Mouse (Mus musculus): ENCODE measurements around the gene 4930550C14Rik. TPM values are rescaled to one million over a fixed set of nuclear protein-coding genes. Genes with fewer than 3 reads are reported as not detected.
A peak's percentile ranks its signal among the peaks of the same experiment; 100 is the strongest.

The 4930550C14Rik gene
- under 1 TPM; 0.10 to 0.44 TPM for total RNA-seq (2021)
- long read RNA-seq, experiment 1: 0 reads
- long read RNA-seq, experiment 2: 0 reads

- peak in 1 of 2 experiments; percentile 49 for DNase-seq (ENCODE audit: low spot score in 2 of 2)
These were observed at the start of gene 4930550C14Rik for GRCm38 (mm10) chr9:53402291-53402711. Gene 4930550C14Rik, plus strand, starts transcription at chr9:53402325.

- DNase-seq (ENCODE audit: low spot score in 2 of 2): no peak
These were observed 49.0 kb upstream of the 4930550C14Rik start for GRCm38 (mm10) chr9:53353161-53353560.

GRCm38 (mm10) chr9:53356219-53357155 lies 45.6 kb upstream of the 4930550C14Rik start:
- DNase-seq (ENCODE audit: low spot score in 2 of 2): no peak

GRCm38 (mm10) chr9:53371339-53371738 lies 30.8 kb upstream of the 4930550C14Rik start:
- DNase-seq (ENCODE audit: low spot score in 2 of 2): no peak

- no peak for DNase-seq (ENCODE audit: low spot score in 2 of 2)
These were observed 26.2 kb upstream of the 4930550C14Rik start for GRCm38 (mm10) chr9:53375907-53376306.

GRCm38 (mm10) chr9:53376820-53377219 lies 25.3 kb upstream of the 4930550C14Rik start:
- DNase-seq (ENCODE audit: low spot score in 2 of 2): no peak

- no peak for DNase-seq (ENCODE audit: low spot score in 2 of 2)
These were observed 24.5 kb upstream of the 4930550C14Rik start for GRCm38 (mm10) chr9:53377597-53377996.

- no peak for DNase-seq (ENCODE audit: low spot score in 2 of 2)
These were observed 24.0 kb upstream of the 4930550C14Rik start for GRCm38 (mm10) chr9:53378171-53378570.

- DNase-seq (ENCODE audit: low spot score in 2 of 2): no peak
These were observed 21.5 kb upstream of the 4930550C14Rik start for GRCm38 (mm10) chr9:53380595-53380994.

GRCm38 (mm10) chr9:53381113-53381615 lies 21.0 kb upstream of the 4930550C14Rik start:
- no peak for DNase-seq (ENCODE audit: low spot score in 2 of 2)

GRCm38 (mm10) chr9:53383951-53384866 lies 17.9 kb upstream of the 4930550C14Rik start, which contains the start of gene Kdelc2:
Gene Kdelc2, plus strand, starts transcription at chr9:53384025.
- DNase-seq (ENCODE audit: low spot score in 2 of 2): peak; percentile 57 to 77

GRCm38 (mm10) chr9:53384873-53385272 lies 17.3 kb upstream of the 4930550C14Rik start:
- DNase-seq (ENCODE audit: low spot score in 2 of 2): no peak

GRCm38 (mm10) chr9:53387431-53387830 lies 14.7 kb upstream of the 4930550C14Rik start:
- DNase-seq (ENCODE audit: low spot score in 2 of 2): no peak

GRCm38 (mm10) chr9:53389109-53389508 lies 13.0 kb upstream of the 4930550C14Rik start:
- no peak for DNase-seq (ENCODE audit: low spot score in 2 of 2)

- DNase-seq (ENCODE audit: low spot score in 2 of 2): no peak
These were observed 12.0 kb upstream of the 4930550C14Rik start for GRCm38 (mm10) chr9:53390136-53390535.

GRCm38 (mm10) chr9:53397685-53398387 lies 4.3 kb upstream of the 4930550C14Rik start:
- no peak for DNase-seq (ENCODE audit: low spot score in 2 of 2)

- DNase-seq (ENCODE audit: low spot score in 2 of 2): peak; percentile 30 to 39
These were observed 3.8 kb upstream of the 4930550C14Rik start for GRCm38 (mm10) chr9:53398388-53398700.

GRCm38 (mm10) chr9:53399537-53399936 lies 2.6 kb upstream of the 4930550C14Rik start:
- no peak for DNase-seq (ENCODE audit: low spot score in 2 of 2)

- DNase-seq (ENCODE audit: low spot score in 2 of 2): no peak
These were observed 1.4 kb upstream of the 4930550C14Rik start for GRCm38 (mm10) chr9:53400696-53401095.

- DNase-seq (ENCODE audit: low spot score in 2 of 2): no peak
These were observed 979 bp upstream of the 4930550C14Rik start for GRCm38 (mm10) chr9:53401146-53401545.

GRCm38 (mm10) chr9:53402991-53403390 lies 866 bp downstream of the 4930550C14Rik start:
- no peak for DNase-seq (ENCODE audit: low spot score in 2 of 2)
